Mouse (Mus musculus) frontal cortex, postnatal 36 days (tissue): ENCODE measurements around the gene Olfr1193.
"Not testable (repeated sequence)": the region's sequence is repeated elsewhere in the genome, so short reads cannot be mapped to it uniquely, and the experiment has no call there.

Experiments used
- DNase-seq, 2 experiments: peaks; one replicate each; pipeline ENCODE4 v3.0.0; 2022; ENCODE audit warnings: low spot score in 2 of 2

Olfr1193 gene

GRCm38 (mm10) chr2:88675328-88675727 lies at the start of gene Olfr1193:
Gene Olfr1193 (plus strand): TSS chr2:88675628.
- not testable (repeated sequence) for DNase-seq

GRCm38 (mm10) chr2:88640242-88640641 lies 35.2 kb upstream of the Olfr1193 start, which contains the start of gene Olfr1191-ps1:
Gene Olfr1191-ps1 (plus strand): TSS chr2:88640542.
- DNase-seq = not testable (repeated sequence)

- no peak for DNase-seq
Observed at GRCm38 (mm10) chr2:88648209-88648608, 27.2 kb upstream of the Olfr1193 start, which contains the start of gene Olfr1192-ps1. Gene Olfr1192-ps1 (plus strand): TSS chr2:88648509.

- DNase-seq = no peak
Observed at GRCm38 (mm10) chr2:88689087-88689486, 13.7 kb downstream of the Olfr1193 start, which contains the start of gene Olfr1195. Gene Olfr1195 (minus strand): TSS chr2:88689187.

GRCm38 (mm10) chr2:88704497-88704896 lies 29.1 kb downstream of the Olfr1193 start, which contains the start of gene Olfr1196:
Gene Olfr1196 (minus strand): TSS chr2:88704597.
- DNase-seq = no peak
